Mouse (Mus musculus): ENCODE measurements around the gene Sapcd1.

GRCm38 (mm10) chr17:35002153-35002865, 25.5 kb downstream of the Sapcd1 start:
- TF ChIP-seq CTCF (IDR thresholded peaks at IDR 0.05; ENCODE audit: extremely low read depth, insufficient read length, insufficient replicate concordance, low read depth, low read length) (no peak), POLR2A (IDR thresholded peaks at IDR 0.05; ENCODE audit: low read depth, low read length) (no peak)
